Mouse (Mus musculus) thymus, postnatal 4 days (tissue): ENCODE measurements at regions not wholly inside any gene's neighbourhood (a gene's known extent, or its start where the extent isn't known, plus 50 kb on each side); places are given as distances from the start of the nearest gene placed in this dataset.
"Not testable (repeated sequence)": the region's sequence is repeated elsewhere in the genome, so short reads cannot be mapped to it uniquely, and the experiment has no call there.

ENCODE experiments used
- DNase-seq: peaks from one replicate; pipeline ENCODE4 v3.0.0; 2021

DNA sequence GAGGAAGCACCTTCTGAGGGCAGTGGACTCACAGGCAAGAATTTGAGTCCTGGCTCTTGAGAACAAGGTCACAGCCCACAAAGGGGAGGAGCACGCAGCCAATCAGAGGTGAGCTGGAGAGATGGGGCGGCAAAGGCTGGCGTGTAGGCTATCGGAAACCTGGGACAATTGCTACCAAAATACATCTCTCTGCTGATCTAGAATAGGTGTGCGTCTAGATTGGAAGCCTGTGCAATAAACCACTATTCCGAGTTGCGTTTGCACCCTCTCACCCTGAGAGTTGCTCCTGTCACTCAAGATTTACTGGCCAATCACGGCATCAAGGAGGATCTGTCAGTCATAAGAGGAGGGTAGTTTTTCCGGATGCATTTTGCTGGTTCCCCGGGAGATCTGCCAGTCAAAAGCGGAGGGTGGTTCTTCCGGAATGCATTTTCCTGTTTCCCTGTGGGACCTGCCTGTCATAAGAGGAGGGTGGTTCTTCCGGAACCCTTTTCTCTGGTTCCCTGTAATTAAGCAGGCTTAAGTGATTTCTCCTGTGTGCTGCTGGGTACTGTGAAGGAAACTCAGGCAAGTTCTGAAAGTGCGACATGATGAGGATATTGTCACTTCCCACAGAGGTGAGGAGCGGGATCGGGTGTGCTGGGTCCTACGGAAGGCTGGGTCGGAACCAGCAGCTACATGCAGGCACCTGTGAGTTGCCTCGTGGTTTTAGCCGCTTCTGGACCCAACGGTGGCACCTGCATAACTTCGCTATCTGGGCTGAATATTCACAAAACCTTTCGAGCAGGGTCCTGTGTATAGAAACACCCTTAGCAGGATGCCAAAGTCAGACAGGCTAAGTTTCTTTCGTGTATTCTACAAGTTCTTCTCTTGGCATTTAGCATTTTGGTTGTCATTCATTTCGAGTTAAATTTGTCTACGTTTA is 112.6 kb upstream of the Zfp960 start:
- DNase-seq, result peak; percentile 79

DNA sequence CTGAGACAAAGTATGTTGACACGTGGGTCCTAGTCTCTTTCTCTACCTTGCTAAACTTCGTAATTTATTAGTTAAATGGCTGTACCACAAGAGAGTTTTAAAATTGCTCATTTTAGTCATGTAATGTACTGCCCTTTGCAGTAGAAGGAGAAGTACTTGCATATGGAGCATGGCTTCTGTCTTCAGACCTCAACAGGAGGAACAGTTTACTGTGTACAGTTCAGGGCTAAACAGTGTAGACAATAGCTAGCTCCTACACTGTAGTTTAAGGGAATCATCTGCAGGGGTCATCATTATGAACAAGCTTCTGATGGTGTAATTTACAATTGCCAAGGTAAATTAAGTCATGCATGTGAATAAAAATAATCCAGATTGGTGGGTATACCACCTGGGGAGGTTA is 111.8 kb upstream of the Zfp960 start:
- DNase-seq, result not testable (repeated sequence)

DNA sequence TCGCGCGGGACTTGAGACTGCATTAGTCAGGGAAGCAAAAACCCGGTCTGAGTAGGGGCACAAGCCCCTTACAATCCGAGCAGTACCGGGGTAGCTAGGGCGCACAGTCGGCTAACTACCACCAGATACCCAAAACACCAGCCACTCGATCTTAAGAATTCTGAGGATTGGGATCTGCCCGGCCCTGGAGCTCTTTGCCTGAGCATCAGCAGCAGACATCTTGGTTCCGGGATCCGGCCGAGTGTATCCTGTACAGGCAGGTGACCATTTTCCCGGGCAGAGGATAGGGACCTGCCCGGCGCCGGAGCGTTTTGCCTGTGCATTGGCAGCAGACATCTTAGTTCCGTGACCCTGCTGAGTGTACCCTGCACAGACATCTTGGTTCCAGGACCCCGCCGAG is 66.7 kb upstream of the Zfp960 start:
- DNase-seq, result not testable (repeated sequence)

DNA sequence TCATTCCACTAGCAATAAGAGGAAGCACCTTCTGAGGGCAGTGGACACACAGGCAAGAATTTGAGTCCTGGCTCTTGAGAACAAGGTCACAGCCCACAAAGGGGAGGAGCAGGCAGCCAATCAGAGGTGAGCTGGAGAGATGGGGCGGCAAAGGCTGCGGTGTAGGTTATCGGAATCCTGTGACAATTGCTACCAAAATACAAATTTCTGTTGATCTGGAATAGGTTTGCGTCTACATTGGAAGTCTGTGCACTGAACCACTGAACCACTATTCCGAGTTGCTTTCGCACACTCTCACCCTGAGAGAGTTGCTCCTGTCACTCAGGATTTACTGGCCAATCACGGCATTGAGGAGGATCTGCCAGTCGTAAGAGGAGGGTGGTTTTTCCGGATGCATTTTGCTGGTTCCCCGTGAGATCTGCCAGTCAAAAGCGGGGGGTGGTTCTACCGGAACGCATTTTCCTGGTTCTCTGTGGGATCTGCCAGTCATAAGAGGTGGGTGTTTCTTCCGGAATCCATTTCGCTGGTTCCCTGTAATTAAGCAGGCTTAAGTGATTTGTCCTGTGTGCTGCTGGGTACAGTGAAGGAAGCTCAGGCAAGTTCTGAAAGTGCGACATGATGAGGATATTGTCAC is 59.2 kb upstream of the Zfp960 start:
- DNase-seq, result peak; percentile 74

DNA sequence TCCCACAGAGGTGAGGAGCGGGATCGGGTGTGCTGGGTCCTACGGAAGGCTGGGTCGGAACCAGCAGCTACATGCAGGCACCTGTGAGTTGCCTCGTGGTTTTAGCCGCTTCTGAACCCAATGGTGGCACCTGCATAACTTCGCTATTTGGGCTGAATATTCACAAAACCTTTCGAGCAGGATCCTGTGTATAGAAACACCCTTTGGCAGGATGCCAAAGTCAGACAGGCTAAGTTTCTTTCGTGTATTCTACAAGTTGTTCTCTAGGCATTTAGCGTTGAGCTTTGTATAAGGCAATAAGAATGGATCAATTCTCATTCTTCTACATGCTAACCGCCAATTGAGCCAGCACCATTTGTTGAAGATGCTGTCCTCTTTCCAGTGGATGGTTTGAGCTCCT is 58.6 kb upstream of the Zfp960 start:
- not testable (repeated sequence) for DNase-seq
